Mouse (Mus musculus) embryo, embryonic 11 days (tissue): ENCODE data around the gene Dirc2.

Experiments used
- DNase-seq: peaks from one replicate; pipeline ENCODE4 v3.0.0-alpha.2; 2015

Gene Dirc2

GRCm38 (mm10) chr16:35768785-35769642 is at the start of gene Dirc2:
TSS of gene Dirc2 (minus strand) at chr16:35769356.
- DNase-seq: peak; percentile 86

- DNase-seq: peak; percentile 80
Measured at GRCm38 (mm10) chr16:35817255-35818089, 48.3 kb upstream of the Dirc2 start.

GRCm38 (mm10) chr16:35813119-35813518 is 44.0 kb upstream of the Dirc2 start:
- no peak for DNase-seq

GRCm38 (mm10) chr16:35808838-35809237 is 39.7 kb upstream of the Dirc2 start:
- no peak for DNase-seq

- DNase-seq: no peak
Measured at GRCm38 (mm10) chr16:35807663-35807992, 38.5 kb upstream of the Dirc2 start.

GRCm38 (mm10) chr16:35806973-35807662 is 38.0 kb upstream of the Dirc2 start:
- DNase-seq: no peak

GRCm38 (mm10) chr16:35803723-35804122 is 34.6 kb upstream of the Dirc2 start:
- DNase-seq: no peak

GRCm38 (mm10) chr16:35802163-35802562 is 33.0 kb upstream of the Dirc2 start:
- no peak for DNase-seq

- DNase-seq: no peak
Measured at GRCm38 (mm10) chr16:35791962-35792521, 22.9 kb upstream of the Dirc2 start.

GRCm38 (mm10) chr16:35788330-35788729 is 19.2 kb upstream of the Dirc2 start:
- no peak for DNase-seq

- peak; percentile 8 for DNase-seq
Measured at GRCm38 (mm10) chr16:35787568-35788189, 18.5 kb upstream of the Dirc2 start.

GRCm38 (mm10) chr16:35787163-35787562 is 18.0 kb upstream of the Dirc2 start:
- no peak for DNase-seq

GRCm38 (mm10) chr16:35784134-35784725 is 15.1 kb upstream of the Dirc2 start:
- DNase-seq: no peak

- DNase-seq: no peak
Measured at GRCm38 (mm10) chr16:35783207-35783573, 14.0 kb upstream of the Dirc2 start.

- no peak for DNase-seq
Measured at GRCm38 (mm10) chr16:35782451-35783206, 13.5 kb upstream of the Dirc2 start.

- DNase-seq: no peak
Measured at GRCm38 (mm10) chr16:35781651-35782050, 12.5 kb upstream of the Dirc2 start.

GRCm38 (mm10) chr16:35781096-35781495 is 11.9 kb upstream of the Dirc2 start:
- no peak for DNase-seq

GRCm38 (mm10) chr16:35779681-35780080 is 10.5 kb upstream of the Dirc2 start:
- no peak for DNase-seq

GRCm38 (mm10) chr16:35777768-35778167 is 8.6 kb upstream of the Dirc2 start:
- no peak for DNase-seq

GRCm38 (mm10) chr16:35776737-35777136 is 7.6 kb upstream of the Dirc2 start:
- DNase-seq: no peak

- no peak for DNase-seq
Measured at GRCm38 (mm10) chr16:35775835-35776234, 6.7 kb upstream of the Dirc2 start.
